Mouse (Mus musculus) liver, postnatal 0 days (tissue): ENCODE data around the gene Vps35l.

Experiments
- CTCF ChIP-seq: sonication (generic); IDR thresholded peaks from 2 replicates; pipeline ENCODE4 v1.5.1; 2016; ENCODE audit warnings: antibody characterized with exemption, low read depth
- EP300 ChIP-seq: IDR thresholded peaks from 2 replicates; pipeline ENCODE4 v1.6.1; 2016; ENCODE audit warnings: antibody characterized with exemption, low read depth, mild to moderate bottlenecking

- no peak for TF ChIP-seq CTCF
- TF ChIP-seq EP300 = no peak
Measured at GRCm38 (mm10) chr7:118742278-118742677, 2.3 kb downstream of the Vps35l start.
